Mouse (Mus musculus) heart, postnatal 0 days (tissue): ENCODE results near the gene 4931440F15Rik.

Experiments used
- CTCF ChIP-seq: IDR thresholded peaks from 2 replicates; pipeline ENCODE4 v1.5.1; 2016; ENCODE audit warnings: antibody characterized with exemption, control low read depth, low read depth
- EP300 ChIP-seq: IDR thresholded peaks from 2 replicates; pipeline ENCODE4 v1.6.1; 2016; ENCODE audit warnings: antibody characterized with exemption, low read depth

DNA sequence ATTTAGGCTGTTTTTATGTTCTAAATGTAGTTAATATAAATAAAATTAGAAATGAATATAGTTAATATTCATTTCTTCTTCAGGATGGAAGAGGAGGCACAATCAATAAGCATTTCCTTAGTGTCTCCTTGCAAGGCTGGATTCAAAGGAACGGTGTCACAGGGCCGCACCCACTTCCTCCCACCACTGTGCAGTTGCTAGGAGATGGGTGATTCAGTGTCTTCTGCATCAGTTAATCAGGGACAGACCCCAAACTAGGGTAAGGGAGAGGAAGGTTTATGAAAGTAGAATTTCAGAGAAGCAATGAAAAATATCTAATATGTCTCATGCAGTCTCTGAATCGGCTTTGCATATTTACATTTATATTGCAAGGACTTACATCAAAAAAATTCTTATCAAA, 15.1 kb downstream of the 4931440F15Rik start:
- no peak for TF ChIP-seq CTCF
- TF ChIP-seq EP300: no peak
